In the genomic region with DNA sequence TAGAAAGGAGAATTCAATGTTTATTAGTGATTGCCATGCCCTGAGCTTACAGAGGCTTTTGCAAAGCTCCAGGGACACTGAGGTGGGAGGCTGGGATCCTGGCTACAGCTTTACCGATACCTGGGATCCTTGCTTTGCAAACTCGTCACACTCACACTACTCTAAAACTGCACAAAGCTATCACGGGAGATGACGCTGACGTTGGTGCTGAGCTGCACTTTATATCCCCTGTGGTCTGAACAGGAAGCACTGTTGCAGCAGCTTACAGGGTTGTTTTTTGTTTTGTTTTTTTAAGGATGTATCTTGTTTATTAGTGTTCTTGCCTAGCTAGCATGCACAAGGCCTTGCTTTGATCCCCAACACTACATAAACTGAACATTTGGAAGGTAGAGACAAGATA, we compare ENCODE assay signal across 13 mouse cellular contexts.
"Had no signal": no experiment of that assay in that cellular context is flagged by ENCODE, and none has a peak within 500 bp of the region (broad histone marks: within the 10 kb centered on the region; RNA-seq: fewer than 3 reads in every experiment).

No protein-coding gene starts in this region.

- H3K9me3 ChIP-seq: limb, embryonic 10.5 days; liver, embryonic 15.5 days; midbrain, embryonic 10.5 days; neural tube, embryonic 12.5 days had no signal

- H3K4me1 ChIP-seq: limb, embryonic 10.5 days; liver, embryonic 15.5 days; midbrain, embryonic 10.5 days; neural tube, embryonic 12.5 days had no signal

- H3K27me3 ChIP-seq: liver, embryonic 15.5 days; neural tube, embryonic 12.5 days had no signal

- H3K27ac ChIP-seq: limb, embryonic 10.5 days; liver, embryonic 15.5 days; midbrain, embryonic 10.5 days; neural tube, embryonic 12.5 days had no signal

- DNase-seq: kidney, adult 18-20 months; kidney, postnatal 10 days; kidney, postnatal 4 days; lung, adult 2 months; lung, postnatal 36 days; midbrain, embryonic 14.5 days; spleen, adult 18-20 months; thymus, postnatal 4 days had no signal

- H3K4me3 ChIP-seq: limb, embryonic 10.5 days; liver, embryonic 15.5 days; midbrain, embryonic 10.5 days; myocyte; neural tube, embryonic 12.5 days had no signal
